Mouse (Mus musculus): ENCODE data around the gene Hlx. TPM values are rescaled to one million over a fixed set of nuclear protein-coding genes. Genes with fewer than 3 reads are reported as not detected.

The Hlx gene
- 14.1 and 14.9 TPM in 2 replicates for polyA plus RNA-seq (2012)

DNA sequence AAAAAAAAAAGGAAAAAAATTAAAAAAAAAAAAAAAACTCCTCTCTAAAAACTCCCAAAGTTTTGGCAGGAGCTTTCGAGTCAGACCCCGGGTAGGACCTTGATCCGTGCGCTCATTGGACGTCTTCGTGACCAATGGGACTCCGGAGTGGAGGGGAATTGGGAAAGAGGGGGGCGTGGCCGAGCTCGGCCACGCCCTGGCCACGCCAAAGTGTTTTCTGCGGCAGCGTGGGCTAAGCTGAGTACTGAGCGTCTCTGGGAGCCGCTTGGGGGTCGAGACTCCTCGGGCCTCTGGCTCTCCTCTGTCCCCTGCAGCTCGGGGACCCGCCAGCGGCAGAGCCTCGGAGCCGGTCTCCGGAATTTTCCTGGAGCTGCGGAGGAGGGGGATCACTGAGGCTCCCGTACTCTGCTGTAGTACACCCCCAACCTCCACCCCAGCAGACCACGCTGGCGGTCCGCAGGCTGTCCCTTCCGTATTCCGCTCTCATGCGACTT, at the start of gene Hlx:
Gene Hlx, minus strand, starts transcription at position 64 of the 494 bp plus-strand sequence.
- no peak for TF ChIP-seq GATA1 (IDR thresholded peaks at IDR 0.05; ENCODE audit: low read length)

GRCm38 (mm10) chr1:184782161-184782513, 49.7 kb upstream of the Hlx start:
- no peak for TF ChIP-seq GATA1 (IDR thresholded peaks at IDR 0.05; ENCODE audit: low read length)

DNA sequence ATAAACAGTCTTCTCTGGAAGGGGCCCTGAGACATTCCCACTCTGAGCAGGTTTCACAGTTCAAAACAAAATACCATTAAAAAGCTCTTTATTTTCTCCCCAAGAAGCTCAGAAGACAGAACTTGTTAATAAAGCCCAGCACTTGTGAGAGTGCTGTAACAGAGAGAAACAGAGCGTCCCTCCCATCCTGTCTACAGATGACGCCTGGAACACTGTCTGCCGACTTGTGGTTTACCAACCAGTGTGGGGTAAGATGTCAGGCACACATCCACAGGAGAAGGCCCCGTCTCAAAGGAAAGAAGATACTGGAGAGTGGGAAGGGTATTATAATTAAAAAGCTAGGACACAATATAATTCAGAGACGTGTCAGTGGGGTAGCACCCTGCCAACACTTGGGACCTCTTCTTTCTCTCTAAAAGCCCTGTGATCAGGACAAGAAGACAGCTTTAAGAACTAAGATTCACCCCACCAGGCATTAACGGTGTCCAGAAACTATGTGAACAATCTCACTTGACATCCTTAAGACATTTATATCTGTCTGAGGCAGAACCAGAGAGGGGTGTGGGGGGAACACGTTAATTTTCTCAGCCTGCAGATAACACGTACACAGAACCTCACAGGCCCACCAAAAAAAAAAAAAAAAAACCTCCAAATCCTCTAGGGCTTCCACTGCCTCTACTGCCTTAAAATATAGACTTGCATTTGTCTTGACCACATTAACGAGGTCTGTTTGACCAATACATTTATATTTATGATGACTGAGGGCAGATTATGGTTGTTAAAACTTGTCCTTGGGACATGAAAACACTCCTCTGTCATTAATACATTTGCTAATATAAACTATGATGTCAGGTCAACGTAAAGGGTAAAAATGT, 49.1 kb upstream of the Hlx start:
- no peak for TF ChIP-seq GATA1 (IDR thresholded peaks at IDR 0.05; ENCODE audit: low read length)

- no peak for TF ChIP-seq GATA1 (IDR thresholded peaks at IDR 0.05; ENCODE audit: low read length)
These were observed 45.7 kb upstream of the Hlx start for GRCm38 (mm10) chr1:184778157-184778556.

DNA sequence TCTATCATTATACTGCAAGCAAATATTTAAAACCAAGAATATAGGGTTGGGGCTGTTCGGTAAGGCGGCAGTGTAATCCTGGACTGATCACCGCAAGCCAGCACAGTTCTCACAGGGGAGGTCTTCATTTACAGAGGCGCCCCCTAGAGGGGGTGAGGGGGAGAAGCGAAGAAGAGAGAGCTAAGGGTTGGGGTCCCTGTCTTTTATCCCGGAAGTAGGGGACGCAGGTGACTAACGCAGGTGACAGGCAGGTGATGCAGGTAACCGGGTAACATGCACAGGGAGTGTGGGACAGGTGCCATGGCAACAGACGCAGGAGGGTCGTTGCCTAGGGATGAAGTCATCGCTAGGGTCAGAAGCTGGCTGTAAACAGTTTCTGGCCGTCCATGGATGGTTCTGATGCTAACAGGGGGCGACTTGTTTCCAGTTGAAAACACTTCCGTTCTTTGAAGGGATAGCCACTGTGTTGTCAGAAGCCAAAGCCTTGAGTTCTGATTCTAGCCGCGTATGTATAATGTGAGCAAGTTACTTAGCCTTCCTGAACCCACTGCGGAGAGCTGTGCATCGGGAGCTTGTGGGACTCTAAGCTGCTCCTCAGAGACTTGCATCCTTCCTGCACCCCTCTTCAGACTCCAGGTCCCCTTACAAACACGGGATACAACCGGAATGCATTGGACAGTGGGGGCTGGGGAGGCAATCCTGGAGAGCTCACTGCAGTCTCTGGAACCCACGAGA, 44.8 kb upstream of the Hlx start:
- TF ChIP-seq GATA1 (IDR thresholded peaks at IDR 0.05; ENCODE audit: low read length), result no peak

GRCm38 (mm10) chr1:184775289-184775688, 42.9 kb upstream of the Hlx start:
- no peak for TF ChIP-seq GATA1 (IDR thresholded peaks at IDR 0.05; ENCODE audit: low read length)

- no peak for TF ChIP-seq GATA1 (IDR thresholded peaks at IDR 0.05; ENCODE audit: low read length)
These were observed 39.5 kb upstream of the Hlx start for GRCm38 (mm10) chr1:184771891-184772249.

- no peak for TF ChIP-seq GATA1 (IDR thresholded peaks at IDR 0.05; ENCODE audit: low read length)
These were observed 38.9 kb upstream of the Hlx start for GRCm38 (mm10) chr1:184771202-184771890.

DNA sequence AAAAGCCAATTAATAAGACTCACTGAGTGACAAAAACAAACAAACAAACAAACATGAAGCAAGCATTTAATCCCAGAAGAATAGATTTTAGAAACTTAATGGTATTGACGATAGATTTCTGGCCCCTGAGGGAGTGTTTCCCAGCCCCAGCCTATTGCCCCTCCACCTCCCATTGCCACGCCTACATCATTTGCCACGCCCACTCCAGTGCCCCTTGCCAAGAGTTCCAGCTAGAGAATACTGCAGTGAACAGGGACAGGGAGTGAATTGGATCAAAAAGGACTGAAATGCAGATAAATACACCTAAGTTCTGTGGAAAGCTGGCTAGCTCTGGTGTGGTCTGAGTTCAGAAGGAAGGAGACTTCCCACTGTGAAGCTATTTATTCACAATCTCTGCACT, 31.4 kb upstream of the Hlx start:
- no peak for TF ChIP-seq GATA1 (IDR thresholded peaks at IDR 0.05; ENCODE audit: low read length)

GRCm38 (mm10) chr1:184762941-184763340, 30.5 kb upstream of the Hlx start:
- no peak for TF ChIP-seq GATA1 (IDR thresholded peaks at IDR 0.05; ENCODE audit: low read length)

GRCm38 (mm10) chr1:184761988-184762387, 29.6 kb upstream of the Hlx start:
- TF ChIP-seq GATA1 (IDR thresholded peaks at IDR 0.05; ENCODE audit: low read length), result no peak

DNA sequence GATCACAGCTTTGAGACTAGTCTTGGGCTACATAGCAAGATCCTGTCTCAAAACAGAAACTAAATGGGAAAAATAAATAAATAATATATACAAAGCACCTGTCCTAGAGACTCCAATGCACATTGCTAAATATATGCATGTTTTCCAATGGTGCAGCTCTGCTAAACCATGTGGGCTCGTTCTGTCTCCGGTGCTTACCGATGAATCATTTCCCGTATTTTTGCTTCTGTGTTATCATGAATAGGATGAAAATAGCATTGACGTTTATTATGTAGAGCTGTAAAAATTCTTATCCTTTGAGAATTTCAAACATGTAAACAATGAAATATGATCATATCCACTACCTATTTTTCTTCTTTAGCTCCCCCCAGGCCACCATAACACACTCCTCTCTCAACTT, 20.3 kb upstream of the Hlx start:
- no peak for TF ChIP-seq GATA1 (IDR thresholded peaks at IDR 0.05; ENCODE audit: low read length)

DNA sequence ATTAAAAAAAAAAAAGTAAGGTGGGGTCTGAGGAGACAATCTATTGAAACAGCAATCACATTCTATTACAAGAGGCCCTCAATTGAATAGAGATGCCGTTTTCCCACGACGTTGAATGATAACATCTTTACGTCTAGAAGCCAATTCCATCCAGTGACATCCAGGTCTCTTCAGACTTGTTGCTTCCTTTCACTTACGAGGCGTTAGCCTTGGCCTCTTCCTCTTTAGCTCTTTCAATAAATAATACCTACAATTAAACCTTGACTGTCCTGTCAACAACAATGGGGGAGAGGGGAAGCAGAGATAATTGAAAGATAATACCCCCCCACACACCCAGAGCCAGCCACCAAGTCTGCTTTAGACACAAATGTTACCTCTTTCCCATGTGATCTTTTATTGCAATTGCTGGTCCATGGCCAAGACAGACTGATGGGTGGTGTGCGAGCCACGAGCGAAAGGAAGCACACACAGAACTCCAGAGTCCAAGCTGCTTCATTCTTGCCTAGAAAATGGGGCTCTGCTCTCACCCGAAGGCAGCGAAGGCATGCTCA, 17.8 kb upstream of the Hlx start:
- TF ChIP-seq GATA1 (IDR thresholded peaks at IDR 0.05; ENCODE audit: low read length), result no peak

DNA sequence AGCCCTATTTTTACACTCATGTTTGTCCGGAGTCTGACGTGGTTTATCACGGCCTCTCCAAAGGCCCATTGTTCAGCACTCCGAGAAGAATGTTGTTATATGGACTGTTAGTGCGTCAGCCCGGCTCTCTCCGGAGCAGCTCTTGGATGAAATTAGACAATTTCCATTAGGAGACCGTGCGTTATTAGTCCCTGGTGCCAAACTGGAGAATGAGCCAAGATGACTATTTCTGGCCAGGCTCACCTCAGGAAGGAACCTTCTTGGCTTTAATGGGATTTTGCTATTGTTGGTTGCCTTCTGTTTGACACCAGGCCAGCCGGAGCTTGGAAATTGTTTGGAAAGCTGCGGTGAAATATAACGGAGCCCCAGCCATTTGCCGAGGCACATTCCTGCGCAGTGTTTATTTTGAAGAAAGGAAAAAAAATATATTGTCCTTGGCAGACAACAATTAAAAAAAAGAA, 16.3 kb upstream of the Hlx start:
- TF ChIP-seq GATA1 (IDR thresholded peaks at IDR 0.05; ENCODE audit: low read length), result no peak

DNA sequence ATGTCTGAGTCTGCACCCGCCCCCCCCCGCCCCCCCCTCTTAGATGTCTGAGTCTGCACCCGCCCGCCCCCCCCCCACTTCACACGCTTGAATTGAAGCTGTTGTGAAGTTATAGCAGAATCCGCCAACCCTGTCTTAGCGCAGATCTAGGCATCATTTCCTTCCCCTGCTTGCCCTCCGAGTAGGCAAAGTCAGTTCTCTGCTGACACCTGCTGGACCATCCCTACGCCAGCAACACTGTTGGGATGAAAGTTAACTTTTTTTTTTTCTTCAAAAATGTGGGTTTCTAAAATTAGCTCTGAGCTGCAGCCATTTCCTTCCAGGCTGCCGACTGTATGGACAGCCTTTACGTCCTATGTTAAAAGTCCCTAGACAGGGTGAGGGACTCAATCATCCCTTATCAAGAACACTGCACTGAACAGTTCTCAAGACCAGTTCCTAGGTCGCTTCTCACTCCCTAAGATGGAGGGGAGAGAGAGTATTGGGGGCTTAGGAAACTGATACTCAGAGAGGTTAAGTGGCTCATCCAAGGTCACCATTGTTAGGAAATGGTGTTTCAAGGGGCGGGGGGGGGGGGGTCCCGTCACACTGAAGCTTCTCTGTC, 5.6 kb upstream of the Hlx start:
- TF ChIP-seq GATA1 (IDR thresholded peaks at IDR 0.05; ENCODE audit: low read length), result no peak
